Mouse (Mus musculus) adrenal gland, postnatal 10 days (tissue): ENCODE data around the gene Mael. TPM values are rescaled to one million over a fixed set of nuclear protein-coding genes. Genes with fewer than 3 reads are reported as not detected.

ENCODE experiments used
- DNase-seq: peaks from one replicate; pipeline ENCODE4 v3.0.0; 2021; ENCODE audit warnings: mixed read lengths
- total RNA-seq, 2 experiments: library from RNA; stranded (reverse); gene quantifications; 2 replicates each; pipeline ENCODE4 v1.2.3; 2021

The Mael gene
- total RNA-seq, 2 experiments from 2014 or later = not detected

DNA sequence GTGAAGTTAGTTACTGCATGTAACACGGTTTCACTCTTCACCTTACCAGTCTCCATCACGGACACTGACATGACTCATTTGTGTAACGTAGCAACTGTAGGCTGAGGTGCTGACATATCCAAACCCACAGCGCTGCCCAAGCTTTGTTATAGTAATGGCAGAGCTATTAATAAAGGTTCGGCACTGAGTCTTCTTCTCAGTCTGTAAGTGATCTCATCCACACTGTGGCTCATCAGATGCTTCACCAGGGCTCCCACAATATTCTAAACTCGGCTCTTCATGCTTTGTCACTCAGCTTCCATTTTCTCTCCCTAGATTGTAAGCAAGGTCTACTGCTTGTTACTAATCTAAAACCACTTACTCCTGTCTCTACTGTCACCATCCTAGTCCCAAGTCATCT lies 29.2 kb downstream of the Mael start:
- DNase-seq = no peak

DNA sequence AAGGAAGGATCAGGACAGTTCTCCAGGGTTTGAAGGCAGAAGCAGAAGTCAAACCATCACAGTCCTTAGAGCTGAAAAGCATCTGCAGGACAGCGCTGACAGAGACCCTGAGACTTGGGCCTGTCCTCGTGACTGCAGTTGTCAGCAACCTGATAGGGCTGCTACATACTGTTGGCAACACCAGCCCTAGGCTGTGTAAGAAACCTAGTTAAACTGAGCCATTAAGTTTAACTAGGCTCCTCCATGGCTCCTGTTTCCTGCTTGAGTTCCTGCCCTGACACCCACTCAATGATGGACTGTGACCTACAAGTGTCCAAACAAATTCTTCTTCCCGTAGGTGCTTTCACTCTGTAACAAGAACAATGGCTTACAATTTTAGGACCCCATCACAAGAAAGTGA lies 33.4 kb downstream of the Mael start:
- no peak for DNase-seq

DNA sequence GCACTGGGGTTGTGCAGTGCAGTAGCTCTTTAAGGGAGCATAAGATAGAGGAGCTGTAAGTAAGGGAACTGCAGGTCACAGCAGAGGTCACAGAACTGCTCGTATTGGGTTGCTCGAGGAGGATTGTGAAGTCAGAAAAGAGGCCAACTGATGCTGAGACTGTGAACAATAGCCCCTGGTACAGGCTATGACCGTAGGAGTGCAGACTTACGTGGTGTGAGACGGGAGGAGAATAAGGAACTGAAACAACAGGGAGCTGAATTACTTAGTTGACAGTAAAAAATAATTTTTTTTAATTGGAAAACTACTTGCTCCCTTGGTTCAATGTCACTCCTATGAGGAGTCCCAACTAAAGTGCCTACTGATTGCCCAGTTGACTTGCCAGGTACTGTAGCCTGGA lies 34.4 kb downstream of the Mael start:
- no peak for DNase-seq

DNA sequence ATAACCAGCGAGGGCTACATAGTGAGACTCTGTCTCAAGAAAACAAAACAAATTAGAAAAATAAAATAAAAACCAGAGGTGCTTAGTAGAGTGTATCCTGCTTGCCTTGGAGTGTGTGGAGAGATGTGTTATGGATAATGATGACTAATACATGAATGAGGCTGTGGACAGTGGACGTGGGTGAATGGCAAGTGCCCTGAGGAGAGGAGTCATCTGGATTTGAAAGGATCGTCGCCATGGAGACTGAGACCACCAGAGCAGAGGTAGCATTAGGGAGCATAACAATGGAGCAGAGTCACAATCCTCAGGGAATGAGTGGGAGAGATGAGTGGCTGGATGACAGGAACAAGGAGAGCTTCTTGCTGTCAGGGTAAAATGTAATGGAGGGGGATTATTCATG lies 48.7 kb downstream of the Mael start:
- no peak for DNase-seq

DNA sequence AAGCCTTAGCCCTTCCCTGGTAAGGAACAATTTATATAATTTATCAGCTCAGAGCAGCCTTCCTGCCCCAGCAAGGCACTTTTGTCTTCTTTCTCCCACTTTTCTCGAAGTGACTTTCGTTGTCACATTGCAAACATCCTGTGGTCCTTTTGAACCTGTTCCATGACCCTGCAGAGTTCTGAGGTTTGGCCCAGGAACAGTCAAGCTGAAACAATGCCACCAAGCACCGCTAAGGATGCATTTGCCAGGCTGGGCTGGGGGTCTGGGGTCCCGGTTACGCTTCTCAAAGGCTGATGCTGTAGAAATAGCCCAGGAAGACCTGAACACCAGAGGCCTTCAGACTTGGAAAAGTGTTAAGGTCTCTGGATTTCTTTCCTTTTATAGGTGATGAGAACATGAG lies 53.2 kb downstream of the Mael start:
- no peak for DNase-seq

DNA sequence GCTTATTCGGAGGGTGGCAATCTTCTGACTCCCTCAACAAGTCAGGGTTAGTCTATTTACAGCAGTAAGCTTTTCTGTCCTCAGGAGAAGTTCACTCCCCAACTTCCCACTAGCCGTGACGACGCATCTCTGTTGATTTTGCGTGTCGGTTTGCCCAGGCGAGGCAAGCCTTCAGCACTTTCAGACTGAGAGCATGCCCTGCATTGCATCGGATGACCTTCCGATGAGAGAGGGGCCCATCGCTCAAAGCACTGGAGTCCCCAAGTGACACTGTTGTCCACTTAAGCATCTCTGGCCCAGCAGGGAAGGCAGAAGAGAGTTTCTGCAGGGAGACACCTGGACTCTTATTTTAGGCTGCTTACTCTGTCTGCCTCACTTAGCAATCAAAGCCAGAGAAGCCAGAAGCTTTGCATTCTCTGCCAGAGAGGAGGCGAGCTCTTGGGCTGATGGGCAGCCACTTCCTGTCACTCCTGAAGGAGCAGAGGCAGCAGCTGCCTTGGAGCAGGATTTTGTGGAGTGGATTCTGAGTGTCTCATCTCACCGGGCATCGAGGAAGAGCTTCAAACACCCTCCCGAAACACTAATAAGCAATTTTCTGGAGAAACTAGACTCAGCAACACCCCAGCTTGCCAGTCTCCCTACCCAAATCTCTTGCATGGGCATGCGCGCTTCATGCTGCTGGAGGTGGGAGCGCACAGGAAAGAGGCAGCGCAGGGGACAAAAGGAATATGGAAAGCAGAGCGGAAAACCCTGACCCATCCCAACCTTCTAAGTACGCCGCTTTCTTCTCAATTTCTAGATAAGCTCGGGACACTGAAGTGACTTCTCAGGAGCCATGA lies 53.9 kb downstream of the Mael start:
- no peak for DNase-seq

DNA sequence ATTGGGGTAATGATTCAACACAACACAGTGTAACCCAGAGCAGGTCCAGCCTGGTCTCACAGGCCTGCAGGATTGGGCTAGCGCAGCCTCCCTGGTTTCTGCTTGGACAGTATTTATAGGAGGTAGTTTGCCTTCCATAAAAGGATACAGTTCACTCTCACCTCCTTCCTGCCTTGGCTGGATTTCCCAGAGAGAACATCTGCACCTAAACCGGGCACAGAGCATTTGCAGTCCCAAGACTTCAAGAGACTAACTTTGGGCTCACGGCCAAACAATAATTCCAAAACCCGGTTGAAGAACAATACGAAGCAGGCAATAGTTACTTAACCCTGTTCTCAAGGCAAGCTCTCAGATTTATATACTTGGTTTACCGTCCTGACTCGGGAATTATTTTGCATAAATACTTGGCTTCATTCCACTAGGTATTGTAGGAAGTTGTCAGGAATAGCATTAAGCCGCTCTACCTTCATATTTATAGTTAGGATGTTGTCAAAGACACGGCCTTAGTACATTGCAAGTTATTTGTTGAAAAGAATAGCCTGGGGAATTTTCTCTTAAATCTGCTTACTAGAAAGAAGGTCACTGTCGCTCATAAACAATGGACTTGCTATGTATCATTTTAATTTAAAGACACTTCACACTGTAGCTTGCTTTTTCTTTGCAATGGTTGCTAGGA lies 55.5 kb downstream of the Mael start:
- DNase-seq = no peak

DNA sequence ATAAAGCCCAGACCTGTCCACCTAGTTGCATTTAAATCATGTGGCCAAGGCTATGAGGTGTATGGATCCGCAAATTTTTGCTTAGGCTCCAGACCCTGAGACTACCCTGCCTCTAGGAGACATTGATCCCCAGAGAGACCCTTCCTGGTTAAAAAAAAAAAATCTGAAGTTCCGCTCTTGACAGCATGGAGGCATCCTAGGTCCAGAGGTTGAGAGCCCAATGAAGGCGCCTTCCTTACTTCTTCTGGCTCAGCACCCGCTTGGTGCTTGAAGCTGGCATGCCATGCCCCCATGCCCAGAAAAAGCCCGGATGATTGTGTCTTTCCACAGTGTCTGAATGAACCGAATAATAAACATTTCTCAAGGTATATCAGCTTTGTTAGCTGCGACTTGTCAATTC lies 57.0 kb downstream of the Mael start:
- no peak for DNase-seq

DNA sequence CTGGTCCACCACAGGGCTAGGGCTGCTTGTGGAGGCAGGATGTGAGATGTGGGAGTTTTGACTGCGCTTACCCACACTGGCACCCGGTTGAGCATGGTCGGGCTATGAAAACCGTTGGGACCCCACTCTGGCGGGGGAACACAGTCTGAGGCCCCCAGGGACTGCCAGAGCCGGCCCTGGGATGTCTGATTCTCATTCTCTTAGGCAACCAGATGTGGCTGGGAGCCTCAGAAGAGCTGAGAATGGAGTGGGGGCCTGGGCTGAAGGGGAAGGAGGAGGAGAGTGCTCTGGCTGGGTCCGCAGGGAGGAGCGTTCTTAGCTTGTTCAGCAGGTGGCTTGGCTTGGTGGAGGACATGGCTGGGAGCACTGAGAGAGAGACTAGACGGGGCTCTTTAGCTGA lies 64.9 kb downstream of the Mael start:
- no peak for DNase-seq

DNA sequence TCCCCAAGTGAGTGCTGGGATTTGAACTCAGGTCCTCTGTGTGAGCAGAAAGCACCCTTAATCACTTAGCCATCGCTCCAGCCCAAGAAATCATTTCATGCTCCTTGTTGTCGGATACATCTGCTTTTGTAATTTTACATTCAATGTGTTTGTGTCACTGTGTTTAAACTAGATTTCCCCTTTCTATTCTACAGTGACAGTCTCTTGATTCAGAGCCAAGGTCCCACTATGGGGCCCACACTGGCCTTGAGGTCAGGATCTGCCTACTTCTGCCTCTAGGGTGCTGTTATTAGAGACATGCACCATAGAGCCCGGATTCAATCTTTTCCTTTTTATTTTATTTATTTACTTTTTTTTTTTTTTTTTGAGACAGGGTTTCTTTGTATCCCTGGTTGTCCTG lies 65.6 kb downstream of the Mael start:
- no peak for DNase-seq

DNA sequence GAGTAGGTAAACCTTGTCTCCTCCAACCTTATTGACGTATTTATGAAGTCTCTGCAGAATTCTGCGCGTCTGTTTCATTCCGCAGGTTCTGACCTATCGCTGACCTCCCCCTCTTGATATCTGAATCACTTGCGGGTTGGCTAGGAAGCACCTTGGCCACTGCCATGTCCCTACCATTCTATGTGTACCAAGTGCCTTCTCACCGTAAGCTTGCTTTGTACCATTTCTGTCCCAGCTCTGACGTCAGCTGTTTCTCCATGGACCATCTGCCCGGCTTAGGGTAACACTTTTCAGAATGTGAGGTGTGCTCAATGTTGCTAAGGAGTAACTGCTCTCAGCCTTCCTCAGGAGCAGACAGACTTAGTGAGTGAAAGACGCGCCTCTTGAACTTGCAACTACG lies 67.7 kb downstream of the Mael start:
- DNase-seq = no peak

DNA sequence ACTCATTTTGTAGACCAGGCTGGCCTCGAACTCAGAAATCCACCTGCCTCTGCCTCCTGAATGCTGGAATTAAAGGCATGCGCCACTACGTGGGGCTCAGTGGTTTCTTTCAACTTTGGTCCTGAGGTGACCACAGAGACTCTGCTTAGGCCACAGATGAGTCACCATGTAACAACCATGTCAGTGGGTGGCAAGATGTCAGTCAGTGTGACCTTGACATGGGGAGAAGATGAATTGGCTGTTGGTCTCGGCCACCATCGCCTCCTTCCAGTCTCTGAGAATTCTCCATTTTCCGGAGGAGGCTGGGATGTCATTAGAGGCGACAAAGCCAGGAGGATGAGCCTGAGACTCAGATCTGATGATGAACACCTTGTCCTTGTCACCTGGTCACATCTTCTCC lies 68.8 kb downstream of the Mael start:
- DNase-seq = no peak

DNA sequence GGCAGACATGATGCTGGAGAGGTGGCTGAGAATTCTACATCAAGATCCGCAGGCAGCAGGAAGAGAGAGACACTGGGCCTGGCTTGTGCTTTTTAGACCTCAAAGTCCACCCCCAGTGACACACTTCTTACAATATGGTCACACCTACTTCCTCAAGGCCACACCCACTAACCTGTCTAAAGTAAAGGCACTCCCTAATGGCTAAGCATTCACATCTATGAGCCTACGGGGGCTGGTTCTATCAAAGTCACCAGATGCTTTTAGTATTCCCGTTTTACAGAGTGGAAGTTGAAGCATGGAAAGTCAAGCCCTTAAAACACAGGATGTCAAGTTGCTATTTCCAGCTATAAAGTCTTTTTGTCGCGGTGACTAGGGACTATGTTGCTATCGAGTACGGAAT lies 70.5 kb downstream of the Mael start:
- DNase-seq = no peak

DNA sequence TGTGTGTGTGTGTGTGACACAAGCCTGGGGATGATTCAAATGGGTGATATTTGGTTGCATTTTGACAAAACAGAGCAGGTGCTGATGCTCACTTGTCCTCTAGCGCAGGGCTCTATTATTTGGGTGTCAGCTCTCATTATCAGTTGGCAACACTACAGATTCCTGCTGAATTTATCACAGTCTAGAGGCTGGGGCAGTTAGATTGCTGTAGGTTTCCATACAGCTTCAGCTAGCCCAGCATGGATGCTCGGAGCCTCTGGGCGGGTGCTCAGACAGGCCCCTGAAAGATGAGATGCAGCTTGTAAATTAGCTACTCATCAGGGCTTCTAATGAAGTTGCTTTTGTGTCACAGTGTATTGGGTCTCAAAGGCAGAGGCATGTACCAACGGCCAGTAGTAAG lies 71.1 kb downstream of the Mael start:
- DNase-seq = no peak

DNA sequence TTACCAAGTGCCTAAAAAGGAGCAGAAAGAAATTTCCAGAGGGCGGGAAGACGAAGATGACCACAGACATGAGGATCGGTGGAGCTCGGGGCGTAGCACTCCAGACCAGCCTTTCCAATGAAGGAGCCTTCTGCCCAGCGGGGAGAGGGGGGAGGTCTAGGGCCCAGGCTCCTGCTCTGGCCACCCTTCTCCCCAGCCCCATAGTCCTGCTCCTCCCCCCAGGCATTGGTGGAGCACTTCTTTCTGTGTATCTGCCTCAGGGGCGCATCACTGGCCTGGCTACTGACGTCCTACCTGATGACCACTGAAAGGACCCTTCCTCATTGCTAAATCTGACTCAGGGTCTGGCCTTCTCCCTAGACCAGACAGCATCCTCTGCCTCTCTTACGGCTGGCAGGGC lies 73.4 kb downstream of the Mael start:
- DNase-seq = no peak

DNA sequence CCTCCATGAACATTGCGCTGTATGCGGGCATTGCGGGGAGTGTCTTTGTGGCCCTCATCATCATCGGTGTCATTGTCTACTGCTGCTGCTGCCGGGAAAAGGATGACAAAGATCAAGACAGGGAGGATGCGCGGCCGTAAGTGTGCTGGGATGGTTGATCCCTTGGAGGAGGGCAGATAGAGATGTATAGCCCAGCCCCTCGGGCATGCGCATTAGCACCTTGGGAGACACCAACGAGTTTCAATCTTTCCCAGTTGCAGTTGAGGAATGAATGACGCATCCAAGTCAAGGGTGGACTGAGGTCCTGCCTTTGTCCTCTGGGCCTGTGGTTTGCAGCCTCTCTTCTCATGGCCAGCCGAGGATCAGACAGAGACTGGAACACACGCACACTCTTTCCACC lies 74.0 kb downstream of the Mael start:
- no peak for DNase-seq

DNA sequence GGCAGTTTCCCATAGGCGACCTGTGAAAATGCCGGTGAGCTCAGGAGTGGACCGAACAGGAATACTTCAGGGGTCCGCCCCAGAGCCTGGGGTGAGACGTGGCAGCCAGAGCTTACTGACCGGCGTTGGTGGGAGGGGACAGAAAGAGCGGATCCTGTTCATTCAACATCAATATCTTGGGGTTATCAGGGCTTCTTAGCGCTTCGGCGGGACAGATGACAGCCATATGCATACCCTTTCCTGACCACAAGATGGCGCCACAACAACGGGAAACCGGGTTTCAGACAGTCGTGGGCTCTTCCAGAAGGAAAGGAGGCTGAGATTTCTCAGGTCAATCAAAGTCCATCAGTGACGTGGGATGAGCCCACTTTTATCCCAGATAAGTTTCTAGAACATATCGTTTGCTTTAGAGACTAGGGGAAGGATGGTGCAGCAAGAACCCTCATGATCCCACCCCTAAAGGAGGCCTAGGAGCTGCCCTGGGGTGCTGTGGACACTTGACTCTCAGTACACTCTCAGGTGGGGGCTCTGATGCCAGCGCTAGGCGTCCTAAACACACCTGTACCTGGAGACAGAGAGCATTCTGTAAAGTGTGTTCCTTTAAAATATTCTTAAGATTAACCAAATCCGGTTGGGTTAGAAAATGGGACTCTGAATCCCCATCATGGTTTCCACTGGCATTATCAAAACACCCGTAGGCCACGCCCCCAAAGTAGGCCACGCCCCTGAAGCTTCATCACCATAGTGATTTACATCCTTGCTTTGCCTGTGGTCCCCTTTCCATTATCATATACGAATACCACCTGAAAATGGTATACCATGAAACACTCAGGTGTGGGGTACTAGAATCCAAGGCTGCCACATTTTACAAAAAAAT lies 77.7 kb downstream of the Mael start:
- peak; percentile 85 for DNase-seq

DNA sequence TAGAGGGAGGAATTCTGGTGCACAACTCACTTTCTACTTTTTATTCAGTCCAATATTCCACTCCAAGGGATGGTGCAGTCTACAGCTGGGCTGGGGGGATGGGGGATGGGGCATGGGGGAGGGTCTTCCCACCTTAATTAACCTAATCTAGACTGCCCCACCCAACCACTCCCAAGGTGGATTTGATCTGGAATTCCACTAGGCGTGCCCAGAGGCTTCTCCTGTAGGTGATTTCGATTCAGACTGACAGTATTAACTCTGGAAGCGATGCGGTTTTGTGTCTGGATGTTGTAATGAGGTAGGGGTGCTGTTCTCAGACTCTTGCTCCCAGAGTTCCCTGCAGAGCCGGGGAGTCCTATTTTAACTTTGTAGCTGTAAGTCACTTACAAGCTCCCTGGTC lies 78.4 kb downstream of the Mael start:
- no peak for DNase-seq

DNA sequence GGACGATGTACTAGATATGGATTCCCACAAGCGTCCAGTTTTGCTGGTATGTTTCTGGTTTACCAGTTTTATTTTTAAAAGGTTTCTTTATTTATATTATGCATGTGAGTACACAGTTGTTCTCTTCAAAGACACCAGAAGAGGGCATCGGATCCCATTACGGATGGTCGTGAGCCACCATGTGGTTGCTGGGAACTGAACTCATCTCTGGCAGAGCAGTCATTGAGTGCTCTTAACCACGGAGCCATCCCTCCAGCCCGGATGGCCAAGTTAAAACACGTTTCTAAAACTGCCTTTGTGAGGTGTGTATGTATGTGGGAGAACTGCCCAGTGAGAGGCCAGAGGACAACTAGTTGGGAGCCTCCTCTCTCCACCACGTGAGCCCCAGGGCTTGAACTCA lies 79.9 kb downstream of the Mael start:
- no peak for DNase-seq

DNA sequence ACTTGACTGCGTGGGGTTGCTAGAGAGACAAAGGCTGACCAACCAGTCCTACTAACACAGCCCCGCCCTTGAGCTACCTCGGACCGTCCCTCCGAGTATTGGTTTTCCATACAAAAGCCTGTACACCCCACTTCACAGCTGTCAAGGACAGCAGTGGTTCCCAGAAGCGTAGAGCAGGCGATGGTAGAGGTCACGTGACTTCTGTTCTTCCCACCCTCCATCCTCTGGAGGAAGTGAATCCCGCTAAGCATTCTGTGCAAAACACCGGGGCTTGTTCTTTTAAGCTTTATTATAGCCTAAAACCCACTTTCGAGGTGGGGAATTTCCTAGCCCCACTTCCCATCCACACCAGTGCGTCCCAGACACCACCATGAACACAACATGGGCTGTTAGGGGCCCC lies 80.8 kb downstream of the Mael start:
- no peak for DNase-seq

DNA sequence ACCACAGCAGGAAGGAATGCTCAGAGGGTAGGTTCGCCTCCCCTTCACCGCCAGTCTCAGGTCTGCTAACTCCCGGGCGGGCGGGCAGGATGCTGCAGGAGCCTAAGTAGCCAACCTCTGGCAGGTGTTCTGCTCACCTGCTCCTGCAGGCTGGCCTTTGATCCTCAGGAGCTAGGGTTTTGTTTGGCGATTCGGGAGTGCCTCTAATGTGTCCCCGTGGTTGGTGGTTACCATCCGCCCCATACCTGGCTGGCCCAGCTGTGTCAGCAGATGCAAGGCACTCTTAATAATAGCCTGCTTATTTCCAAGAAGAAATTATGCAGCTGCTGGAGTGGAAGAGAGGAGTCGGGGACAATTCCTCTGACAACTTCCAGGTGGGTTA lies 83.4 kb downstream of the Mael start:
- DNase-seq = no peak

DNA sequence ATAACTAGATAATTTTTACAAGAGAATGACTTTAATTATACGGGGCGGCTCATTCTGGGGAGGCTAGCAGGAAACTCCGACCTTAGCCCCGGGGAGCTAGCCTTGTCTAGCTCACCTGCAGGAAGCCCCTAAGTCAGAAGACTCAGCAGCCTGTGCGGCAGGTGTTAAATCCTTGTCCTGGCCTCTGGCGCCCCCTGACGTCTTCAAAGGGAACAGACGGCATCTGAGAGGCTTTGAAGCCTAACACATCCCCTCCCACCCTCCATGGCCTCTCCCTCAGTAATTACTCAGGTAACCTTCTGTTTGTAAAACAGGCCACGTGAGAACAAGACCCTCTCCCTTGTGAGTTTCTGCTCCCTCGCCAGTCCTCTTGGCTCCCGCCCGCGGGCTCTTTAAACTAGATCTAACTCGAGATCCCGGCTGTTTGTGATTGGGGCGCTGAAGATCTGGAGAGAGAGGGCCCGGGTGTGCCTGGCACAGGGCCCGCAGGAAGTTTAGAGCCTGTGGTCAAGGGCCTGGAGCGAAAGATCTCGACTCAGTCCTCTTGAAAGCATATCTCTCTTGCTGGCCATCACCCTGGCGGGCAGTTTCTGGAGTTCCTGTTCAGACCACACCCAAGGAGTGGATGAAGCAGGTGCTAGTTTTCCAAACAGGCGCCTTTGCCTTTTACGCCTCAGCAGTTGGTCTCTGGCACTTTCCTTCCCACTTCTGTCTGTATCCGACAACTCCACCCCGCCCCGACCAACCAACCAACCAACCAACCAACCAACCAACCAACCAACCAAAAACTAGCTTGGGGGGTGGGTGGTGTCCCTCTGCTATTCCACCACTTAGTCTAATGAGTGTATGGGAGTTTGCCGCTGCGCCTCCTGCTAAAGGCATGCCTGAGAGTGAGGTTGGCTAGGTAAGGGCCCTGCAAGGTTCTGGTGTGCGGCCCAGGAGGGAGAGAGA lies 84.1 kb downstream of the Mael start:
- peak; percentile 81 for DNase-seq
